Mouse (Mus musculus) heart, adult 9 months (tissue): ENCODE measurements around the gene Abhd17c.
A peak's percentile ranks its signal among the peaks of the same experiment; 100 is the strongest.

Experiments
- DNase-seq, 2 experiments: peaks; one replicate each; pipeline ENCODE4 v3.0.0; 2022; ENCODE audit warnings: low spot score in 2 of 2

The Abhd17c gene

DNA sequence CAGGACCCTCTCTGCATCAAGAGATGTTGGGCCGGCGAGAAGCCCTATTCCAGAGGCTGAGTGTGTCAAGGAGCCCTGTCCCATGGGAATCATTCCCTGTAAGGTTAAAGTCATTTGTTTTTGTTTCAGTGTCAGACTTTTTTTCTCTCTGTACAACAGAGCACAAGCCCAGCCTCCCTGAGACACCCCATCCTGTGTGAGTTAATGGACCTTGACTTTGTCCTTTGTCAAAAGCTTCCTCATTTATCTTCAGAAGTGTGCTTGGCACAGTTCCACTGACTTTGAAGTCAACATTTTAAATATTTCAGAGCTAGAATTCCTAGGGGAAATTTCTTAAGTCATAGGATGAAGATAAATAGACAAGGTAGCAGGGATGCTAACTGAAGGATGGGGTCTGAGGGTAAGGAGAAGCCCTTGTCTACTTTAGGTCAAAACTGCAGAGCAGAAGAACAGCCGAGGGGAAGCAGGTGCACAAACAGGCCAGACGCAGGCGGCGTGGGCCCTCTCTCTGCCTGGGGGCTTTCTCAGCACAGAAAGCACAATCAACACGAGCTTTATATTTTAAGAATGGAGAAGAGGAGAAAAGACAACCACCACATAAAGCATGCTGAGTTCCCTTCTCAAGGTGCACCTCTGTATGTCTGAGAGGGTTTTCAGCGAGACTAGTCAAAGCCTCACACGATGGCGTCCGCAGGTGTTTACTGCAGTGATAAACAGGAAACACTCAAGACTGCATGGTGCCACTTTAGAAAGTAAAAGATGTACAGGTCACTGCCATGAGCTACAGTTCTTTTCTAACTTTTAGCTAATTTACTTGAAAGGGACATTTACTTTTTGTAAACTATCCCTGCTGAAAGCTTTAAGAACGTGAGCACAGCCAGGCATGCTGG is 32.2 kb downstream of the Abhd17c start:
- no peak for DNase-seq

DNA sequence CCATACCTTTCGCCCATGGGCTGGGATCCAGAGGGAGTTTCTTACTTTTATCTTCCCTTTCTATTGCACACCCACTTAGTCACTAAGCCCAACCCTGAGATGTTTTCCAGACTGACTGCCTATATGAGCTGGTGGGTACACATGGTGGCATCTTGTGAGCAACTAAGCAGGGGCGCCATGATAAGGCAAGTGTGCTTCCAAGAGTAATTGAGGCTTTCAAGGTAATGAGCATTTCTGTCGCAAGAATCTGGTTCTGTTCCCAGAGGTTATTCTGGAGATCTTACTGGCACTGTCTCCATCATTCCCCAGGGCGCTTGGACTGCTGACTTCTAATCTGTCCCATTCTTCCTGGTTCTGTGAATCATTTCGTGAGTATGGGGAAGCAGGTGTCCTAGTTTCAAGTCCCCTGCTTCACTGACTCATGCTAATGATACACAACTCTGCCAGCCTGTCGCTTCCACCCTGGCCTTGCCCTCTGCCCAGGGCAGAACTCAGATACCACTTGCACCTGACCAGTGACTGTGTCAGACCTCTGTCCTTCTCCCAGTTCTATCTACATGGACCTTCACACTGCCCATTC is 34.1 kb downstream of the Abhd17c start:
- DNase-seq, result peak; percentile 15 to 30

DNA sequence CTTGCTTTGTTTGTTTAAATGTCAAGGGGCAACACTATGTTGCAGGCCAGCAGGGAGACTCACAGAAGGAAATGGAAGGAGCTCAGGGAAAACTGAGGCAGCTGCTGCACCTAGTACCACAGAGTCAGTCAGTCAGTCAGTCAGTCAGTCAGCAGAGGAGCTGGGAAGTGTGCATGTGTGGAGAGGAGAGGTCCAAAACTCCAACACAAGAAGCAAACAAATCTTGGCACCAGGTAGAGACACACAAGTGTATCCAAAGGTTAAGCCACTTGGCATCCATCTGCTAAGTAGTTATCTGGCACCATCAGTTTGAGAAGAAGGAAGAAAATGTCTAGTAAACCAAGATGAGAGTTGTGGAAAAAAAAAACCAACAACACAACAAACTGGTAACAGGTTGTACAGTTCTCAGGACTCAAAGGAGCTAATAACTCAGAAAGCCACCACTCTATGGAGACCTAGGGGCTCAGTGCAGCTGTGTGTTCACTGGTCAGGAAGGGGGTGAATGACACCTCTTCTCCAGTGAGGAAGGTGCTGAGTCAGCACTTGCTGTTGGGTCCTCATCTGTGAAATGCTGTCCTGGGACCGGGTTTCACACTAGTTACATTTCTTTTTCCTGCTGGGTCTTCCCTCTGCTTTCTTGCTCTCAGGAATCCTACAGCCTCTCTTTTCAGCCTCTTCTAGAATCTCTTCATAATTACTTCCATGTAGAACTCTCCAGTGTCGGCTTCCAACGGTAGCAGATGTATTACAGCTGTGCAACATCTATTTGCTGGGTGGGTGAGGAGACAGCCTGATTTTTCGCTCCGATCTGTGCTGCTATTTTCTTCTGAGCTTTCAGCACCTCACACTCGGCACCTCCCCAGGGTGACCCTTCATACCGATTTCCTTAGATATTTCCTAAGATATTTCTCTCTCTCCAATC is 34.8 kb downstream of the Abhd17c start:
- DNase-seq, result peak; percentile 29 to 42

DNA sequence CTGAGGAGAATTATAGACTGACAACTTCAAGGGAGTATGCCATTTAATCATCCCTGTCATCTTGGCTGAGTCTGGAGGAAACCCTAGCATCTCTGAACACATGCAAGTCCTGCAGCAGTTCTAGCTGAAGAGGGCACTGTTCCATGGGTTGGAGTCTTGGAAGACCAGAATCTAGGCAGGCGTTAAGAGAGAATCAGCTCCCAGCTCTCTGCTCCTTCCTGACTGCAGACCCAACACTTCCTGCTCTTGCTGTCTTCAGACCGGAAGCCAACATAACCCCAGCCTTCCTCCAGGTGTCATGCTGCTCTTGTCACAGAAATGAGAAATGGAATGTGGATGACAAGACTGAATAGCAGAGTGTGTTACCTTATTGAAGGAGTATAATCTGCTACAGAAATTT is 36.3 kb downstream of the Abhd17c start:
- no peak for DNase-seq

DNA sequence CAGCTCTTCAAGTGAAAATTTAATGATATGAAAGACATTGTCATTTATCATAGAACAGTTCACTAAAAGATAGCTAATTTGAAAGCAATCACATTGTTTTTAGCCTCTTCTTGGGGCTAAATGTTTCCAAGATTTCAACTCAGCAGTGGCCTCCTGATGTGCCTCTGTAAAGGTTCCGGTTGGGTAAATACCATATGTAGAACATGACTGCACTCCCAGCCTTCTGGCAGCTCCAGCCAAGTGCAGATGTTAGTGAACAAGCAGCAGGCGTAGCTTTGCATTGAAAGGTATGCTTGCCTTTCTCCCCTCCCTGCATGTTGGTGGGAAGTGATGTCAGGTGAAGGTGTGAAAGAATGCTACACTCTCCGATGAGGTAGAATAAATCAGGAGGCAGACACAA is 36.9 kb downstream of the Abhd17c start:
- DNase-seq, result no peak

DNA sequence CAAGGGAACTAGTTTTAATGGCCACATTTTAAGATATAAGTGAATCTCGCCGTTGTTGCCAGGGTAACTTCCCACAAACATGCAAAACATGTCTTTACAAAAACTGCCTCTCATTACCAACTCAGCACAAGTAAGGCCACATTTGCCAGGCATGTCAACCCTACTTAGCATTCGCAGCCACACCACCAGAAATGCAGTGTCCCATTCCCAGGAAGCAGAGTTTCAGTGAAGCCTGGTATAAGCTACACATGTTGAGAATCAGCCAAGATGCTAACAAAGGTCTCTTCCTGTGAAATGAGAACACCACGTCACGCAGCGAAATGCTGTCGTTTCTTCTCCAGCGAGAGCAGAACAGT is 38.7 kb downstream of the Abhd17c start:
- no peak for DNase-seq

DNA sequence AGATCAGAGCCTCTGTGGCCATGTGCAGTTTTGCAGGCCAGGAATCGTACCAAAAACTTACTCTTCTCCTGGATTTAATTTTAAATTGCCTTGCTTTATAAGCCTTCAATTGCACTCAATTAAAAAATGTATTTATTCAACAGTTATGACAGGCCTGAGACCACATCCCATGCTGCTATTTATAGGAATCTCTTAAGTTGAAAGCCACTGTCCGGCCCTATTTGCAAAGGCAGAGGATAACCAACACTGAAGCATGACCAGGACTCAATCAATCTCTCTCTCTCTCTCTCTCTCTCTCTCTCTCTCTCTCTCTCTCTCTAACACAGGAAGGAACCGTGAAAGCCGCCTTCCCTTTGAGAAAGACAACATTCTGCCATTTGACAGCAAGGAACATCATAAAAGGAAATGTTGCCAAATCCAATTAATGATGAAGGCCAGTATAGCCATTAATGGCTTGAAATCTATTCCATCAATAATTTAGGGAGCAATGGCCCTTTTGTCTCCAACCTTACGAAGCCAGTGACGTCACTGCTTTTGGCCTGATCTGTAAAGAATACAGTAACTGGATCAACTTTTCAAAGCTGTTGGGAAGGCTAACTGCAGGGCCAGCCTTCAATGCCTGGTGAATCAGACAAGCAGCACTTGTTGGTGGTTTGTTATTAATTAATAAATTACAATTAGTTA is 39.2 kb downstream of the Abhd17c start:
- DNase-seq, result no peak

DNA sequence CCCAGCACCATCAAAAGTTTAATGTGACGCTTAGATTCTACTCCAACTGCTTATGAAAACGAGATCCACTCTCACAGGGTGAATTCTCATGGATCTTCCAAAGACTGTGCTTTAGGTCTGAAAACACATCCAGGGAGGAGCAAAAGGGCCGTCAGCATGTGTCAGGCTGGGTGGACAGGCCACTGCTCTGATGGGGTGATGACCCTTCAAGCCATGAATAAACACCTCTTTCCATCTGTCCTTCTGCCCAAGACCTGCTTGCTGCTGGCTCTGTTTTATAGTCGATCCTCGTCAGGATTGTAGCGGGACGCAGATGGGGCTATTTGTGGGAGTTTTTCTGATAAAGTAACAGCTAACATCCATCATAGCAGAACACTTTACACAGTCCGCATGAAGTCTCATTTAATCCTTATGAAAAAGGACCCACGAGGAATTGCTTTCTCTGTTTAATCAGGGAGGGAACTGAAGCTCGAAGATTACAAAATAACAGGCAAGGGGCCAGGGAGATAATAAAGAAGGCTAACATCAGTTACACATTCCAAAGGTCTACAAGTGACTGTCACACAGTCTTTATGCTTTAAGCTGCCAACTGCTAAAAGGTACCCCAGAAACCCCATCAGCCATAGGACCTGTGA is 39.9 kb downstream of the Abhd17c start:
- no peak for DNase-seq

DNA sequence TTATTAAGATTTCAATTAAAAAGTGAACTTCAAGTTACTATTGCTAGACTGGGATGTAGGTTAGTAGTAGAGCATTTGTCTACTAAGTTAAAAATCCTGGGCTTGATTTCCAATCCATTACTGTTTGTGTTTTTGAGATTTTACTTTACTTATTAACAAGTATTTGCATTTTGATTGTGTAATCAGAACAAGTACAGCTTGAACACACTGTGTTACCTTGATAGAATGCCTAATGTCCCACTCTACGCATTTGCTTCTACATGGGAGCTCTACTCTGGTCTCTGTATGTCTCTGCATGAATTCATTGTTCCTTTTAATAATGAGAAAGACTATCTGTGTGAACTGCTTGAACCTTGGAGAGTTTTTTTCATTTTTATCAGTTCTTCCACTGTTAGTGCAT is 44.8 kb downstream of the Abhd17c start:
- no peak for DNase-seq

DNA sequence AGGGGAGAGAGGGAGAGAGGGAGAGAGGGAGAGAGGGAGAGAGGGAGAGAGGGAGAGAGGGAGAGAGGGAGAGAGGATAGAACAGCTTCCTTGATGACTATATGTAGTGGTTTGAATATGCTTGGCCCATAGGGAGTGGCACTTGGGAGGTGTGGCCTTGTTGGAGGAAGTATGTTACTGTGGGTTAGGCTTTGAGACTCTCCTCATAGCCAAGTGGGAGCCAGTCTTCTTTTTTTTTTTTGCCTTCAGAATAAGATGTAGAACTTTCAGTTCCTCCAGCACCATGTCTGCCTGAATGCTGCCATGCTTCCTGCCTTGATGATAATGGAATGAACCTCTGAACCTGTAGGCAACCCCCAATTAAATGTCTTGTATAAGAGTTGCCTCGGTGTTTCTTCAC is 49.1 kb downstream of the Abhd17c start:
- no peak for DNase-seq

DNA sequence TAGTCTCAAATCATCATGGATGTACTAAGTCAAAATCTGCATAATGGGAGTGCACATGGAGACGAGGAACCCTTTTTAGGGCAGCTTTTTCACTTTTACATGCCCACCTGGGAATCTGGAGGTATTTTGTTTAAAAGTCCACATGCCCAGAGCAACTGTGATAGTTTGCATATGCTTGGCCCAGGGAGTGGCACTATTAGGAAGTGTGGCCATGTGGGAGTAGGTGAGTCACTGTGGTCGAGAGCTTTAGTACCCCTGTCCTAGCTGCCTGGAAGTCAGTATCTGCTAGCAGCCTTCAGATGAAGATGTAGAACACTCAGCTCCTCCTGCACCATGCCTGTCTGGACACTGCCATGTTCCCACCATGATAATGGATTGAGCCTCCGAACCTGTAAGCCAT is 51.0 kb downstream of the Abhd17c start:
- DNase-seq, result no peak

DNA sequence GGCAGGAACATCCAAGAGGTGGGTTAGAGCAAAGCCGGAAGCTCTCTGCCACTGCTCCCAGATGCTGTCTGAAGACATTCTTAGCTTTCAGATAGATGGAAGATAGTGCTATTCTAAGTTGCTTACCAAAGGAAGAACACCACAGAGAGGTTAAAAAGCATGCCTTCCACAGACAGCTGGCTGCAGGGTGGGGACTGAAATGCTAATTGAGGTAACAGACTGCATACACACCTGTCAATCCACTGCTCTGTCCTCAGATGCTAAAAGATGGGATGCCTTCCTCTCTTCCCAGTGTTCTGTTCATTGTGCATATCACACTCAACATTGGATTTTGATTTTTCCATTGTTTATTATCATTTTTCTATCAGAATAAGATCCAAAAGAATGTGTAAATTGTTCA is 53.6 kb downstream of the Abhd17c start:
- no peak for DNase-seq

DNA sequence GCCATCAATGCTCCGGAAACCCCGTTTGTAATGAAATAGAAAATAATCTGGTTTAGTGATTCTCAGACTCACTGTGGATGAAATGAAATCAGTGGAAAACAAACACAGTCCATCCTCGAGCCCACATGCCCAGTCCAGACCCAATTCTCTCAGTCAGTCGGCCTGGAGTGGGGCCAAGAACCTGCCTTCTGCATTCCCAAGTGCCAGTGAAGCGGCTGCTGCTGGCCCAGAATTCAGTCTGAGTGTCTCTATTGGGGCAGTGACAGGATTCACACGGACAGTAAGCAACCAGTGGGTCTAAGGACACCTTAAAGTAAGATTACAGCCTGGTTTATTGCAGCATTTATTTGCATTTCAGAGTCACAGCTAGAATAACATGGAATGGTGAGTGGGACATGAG is 55.2 kb downstream of the Abhd17c start:
- DNase-seq, result no peak

DNA sequence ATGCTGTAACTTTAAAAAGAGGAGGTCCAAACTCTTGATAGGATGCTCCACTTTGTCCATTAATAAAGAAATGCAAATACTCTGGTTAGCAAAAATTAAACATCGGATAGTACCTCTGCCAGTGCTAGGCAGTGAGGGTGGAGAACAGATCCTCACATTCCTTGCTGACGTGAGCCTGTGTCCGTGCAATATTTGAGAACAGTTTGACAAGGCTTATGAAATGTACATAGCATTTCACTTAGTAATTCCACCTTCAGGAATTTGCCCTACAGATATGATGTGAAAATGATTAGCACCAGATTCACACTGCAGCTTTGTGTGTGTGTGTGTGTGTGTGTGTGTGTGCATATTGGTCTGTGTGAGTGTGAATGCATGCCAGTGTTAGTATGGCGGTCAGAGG is 60.9 kb downstream of the Abhd17c start:
- DNase-seq, result no peak

DNA sequence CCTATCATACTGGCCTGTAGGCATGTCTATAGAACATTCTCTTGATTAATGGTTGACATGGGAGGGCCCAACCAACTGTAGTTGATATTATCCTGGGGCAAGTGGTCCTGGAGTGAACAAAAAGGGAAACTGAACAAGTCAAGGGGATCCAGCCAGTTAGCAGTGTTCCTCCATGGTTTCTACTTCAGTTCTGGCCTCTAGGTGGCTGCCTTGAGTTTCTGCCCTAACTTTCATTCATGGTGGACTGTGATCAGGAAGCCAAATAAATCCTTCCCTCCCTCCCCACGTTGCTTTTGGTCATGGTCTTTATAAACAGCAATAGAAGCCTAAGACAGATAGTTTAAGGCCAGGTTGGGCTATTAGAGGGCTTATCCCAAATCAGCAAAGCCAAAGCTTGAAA is 61.9 kb downstream of the Abhd17c start:
- DNase-seq, result no peak

DNA sequence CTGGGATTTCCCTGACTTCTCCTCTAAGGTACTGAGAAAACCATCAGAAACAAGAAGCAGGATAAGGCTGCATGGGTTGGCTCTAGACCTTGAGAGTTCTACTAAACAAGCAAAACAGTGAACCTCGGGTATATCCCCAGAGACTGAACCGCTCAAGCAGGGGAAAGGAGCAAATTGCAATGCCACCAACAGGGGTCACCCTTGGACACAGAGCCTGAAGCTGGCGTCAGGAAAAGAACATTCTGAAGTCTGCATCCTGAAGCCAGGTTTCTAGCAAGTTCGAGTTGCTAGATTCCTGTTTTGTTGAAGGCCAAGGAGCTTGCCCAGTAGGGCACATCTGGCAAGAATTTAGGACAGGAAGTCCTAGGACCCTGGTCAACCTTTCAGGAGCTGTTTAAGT is 62.7 kb downstream of the Abhd17c start:
- DNase-seq, result peak; percentile 13 to 56

DNA sequence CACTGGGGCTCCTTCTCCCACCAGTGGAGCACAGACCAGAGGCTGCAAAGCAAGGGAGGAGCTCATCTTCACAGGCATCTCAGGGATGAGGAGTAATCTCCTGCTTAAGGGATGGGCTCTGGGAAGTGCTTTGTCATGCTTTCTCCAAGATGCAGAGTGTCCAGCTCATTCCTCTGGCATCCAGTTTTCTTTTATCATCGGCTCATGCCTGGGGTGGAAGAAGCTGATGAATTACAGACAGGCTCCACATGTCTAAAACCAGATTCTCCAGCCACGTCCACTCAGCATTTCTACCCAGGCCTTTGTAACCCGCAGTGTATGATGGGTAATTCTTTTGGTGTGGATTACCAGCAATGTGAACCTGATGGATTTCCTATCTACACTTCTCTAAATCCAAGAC is 63.5 kb downstream of the Abhd17c start:
- no peak for DNase-seq

DNA sequence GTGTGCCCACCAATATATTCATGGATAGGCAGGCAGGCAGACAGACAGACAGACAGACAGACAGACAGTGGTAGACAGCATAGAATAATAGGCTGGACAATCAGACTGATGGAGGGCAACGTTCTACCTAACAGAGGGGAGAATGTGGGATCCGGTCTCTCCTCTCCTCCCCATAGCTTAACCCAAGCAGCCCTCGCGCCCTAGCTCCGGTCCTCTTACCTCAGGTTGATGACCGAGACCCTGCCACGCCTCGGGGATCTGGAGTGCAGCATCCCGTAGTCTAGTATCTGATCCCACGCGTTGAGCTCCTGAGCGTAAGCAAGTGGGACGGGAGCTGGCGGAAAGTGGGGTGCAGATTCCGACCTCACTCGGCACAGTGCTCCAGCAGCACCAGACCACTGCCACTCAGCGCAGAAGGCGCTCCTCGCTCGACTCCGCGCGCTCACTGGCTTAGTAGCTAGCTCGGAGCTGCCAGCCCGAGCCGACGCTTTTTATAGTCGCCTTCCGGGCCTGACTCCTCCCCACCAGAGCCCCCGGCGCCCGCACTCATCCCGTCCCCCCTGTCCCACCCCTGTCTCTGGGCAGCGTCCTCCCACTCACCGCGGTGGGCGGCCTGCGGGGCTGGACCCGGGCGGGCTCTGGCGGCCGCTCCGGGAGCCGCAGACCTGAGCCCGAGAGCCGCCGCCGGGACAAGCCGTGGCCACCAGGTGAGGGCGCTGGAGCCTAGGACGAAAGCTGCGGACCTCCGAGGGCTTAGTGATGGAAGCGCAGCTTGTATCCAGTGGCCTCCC is 65.5 kb downstream of the Abhd17c start, which contains the start of gene Cemip:
Gene Cemip (minus strand): TSS at position 464 of the 791 bp plus-strand sequence.
- DNase-seq, result peak; percentile 26 to 40

DNA sequence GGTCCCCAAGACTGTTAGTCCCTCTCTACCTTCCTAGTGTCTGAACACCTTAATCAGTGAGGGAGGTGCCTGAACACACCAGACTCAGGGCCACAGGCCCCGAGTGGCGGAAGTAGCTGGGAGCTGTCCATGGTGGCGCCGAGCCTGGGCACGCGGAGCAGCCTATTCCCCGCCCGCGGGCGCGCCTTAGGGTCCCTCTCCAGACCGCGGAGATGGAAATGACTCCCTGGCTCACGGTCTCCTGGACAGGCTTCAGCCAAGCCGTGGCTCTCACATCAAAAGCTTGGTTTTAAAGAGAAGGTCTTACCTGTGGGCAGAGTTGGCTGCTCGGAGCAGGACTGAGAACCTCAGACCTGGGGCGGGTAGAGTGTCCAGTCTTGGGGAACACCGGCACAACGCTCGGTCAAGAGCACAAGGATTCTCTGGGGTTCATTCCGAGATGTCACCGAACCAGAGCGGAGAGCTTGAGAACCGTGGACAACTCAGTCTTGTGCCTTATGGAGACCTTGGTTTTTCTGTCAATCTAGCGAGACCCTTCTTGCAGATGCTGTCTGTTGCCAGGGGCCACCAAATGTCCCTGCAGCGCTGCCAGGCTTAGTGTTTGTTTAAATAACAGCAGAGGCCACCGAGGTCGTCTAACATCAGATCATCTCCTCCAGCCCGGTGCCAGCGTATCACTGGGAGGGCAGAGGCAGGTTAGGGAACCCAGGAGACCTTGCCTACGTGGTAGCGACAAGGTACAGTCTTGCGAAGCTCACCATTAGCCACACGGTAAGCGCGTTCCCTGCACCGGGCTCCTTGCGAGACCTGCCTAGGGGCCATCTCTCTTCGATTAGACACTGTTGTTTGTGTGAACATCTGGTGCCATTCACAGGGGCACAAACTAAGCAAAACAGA is 66.4 kb downstream of the Abhd17c start:
- DNase-seq, result peak in 1 of 2 experiments; percentile 4
